9 mouse cellular contexts compared by ENCODE assay signal in genomic region chr11:38543893-38544292, GRCm38 (mm10).
DNase-seq lines count a peak whose midpoint lies in the region; ATAC-seq lines count a peak whose summit lies in the region.
"Had no signal": no experiment of that assay in that cellular context is flagged by ENCODE, and none has a peak within 500 bp of the region (broad histone marks: within the 10 kb centered on the region; RNA-seq: fewer than 3 reads in every experiment).

No protein-coding gene starts in this region.

- no peaks in the 10 kb centered on the region for H3K9me3 ChIP-seq in heart, embryonic 13.5 days
- no peaks in the 10 kb centered on the region for H3K9me3 ChIP-seq in hindbrain, embryonic 16.5 days (ENCODE audit: control insufficient read depth, low read length)
- H3K9me3 ChIP-seq in stomach, embryonic 15.5 days, result no peaks in the 10 kb centered on the region
- H3K9me3 ChIP-seq: heart, embryonic 15.5 days had no signal

- H3K36me3 ChIP-seq in heart, embryonic 13.5 days, result no peaks in the 10 kb centered on the region
- H3K36me3 ChIP-seq in hindbrain, embryonic 16.5 days (ENCODE audit: control insufficient read depth, insufficient read depth, low read length), result no peaks in the 10 kb centered on the region
- H3K36me3 ChIP-seq in stomach, embryonic 15.5 days, result no peaks in the 10 kb centered on the region
- H3K36me3 ChIP-seq: heart, embryonic 15.5 days had no signal

- DNase-seq in heart, adult 18-20 months, result no peak
- DNase-seq in ovary, postnatal 14 days (ENCODE audit: low spot score), result peak; percentile 6
- no peak for DNase-seq in ovary, postnatal 10 days (ENCODE audit: low spot score)
- no peak for DNase-seq in gastrocnemius, adult 18-20 months (ENCODE audit: low spot score)
- no peak for DNase-seq in thymus, postnatal 4 days

- H3K4me3 ChIP-seq in heart, embryonic 13.5 days, result no peak overlapping the region
- H3K4me3 ChIP-seq in hindbrain, embryonic 16.5 days (ENCODE audit: low read length), result no peak overlapping the region
- no peak overlapping the region for H3K4me3 ChIP-seq in stomach, embryonic 15.5 days (replicated peaks)
- H3K4me3 ChIP-seq: heart, embryonic 15.5 days had no signal

- 0 out of 2 replicates have a peak overlapping the region, but pooled peaks have one; percentile 22 for H3K4me2 ChIP-seq in heart, embryonic 13.5 days
- no peak overlapping the region for H3K4me2 ChIP-seq in hindbrain, embryonic 16.5 days (ENCODE audit: low read length)
- no peak overlapping the region for H3K4me2 ChIP-seq in stomach, embryonic 15.5 days
- H3K4me2 ChIP-seq: heart, embryonic 15.5 days had no signal

- 7% methylated on average over 8 of the region's 8 CpGs for WGBS in heart, embryonic 13.5 days
- WGBS in hindbrain, embryonic 16.5 days, result 5% methylated on average over 8 of the region's 8 CpGs
- 10% methylated on average over 8 of the region's 8 CpGs for WGBS in stomach, embryonic 15.5 days

- H3K27ac ChIP-seq in heart, embryonic 13.5 days (replicated peaks), result no peak overlapping the region
- no peak overlapping the region for H3K27ac ChIP-seq in hindbrain, embryonic 16.5 days (ENCODE audit: low read depth, low read length)
- no peak overlapping the region for H3K27ac ChIP-seq in stomach, embryonic 15.5 days
- H3K27ac ChIP-seq: heart, embryonic 15.5 days had no signal

- no peak overlapping the region for H3K9ac ChIP-seq in heart, embryonic 13.5 days
- H3K9ac ChIP-seq in hindbrain, embryonic 16.5 days (ENCODE audit: low read depth, low read length), result no peak overlapping the region
- H3K9ac ChIP-seq in stomach, embryonic 15.5 days, result no peak overlapping the region
- H3K9ac ChIP-seq: heart, embryonic 15.5 days had no signal

- H3K4me1 ChIP-seq in heart, embryonic 13.5 days, result no peaks in the 10 kb centered on the region
- H3K4me1 ChIP-seq in hindbrain, embryonic 16.5 days (ENCODE audit: control insufficient read depth, insufficient read depth, low read depth, low read length), result no peaks in the 10 kb centered on the region
- no peaks in the 10 kb centered on the region for H3K4me1 ChIP-seq in stomach, embryonic 15.5 days
- H3K4me1 ChIP-seq: heart, embryonic 15.5 days had no signal

- ATAC-seq in heart, embryonic 13.5 days (ENCODE audit: extremely low read depth, insufficient number of reproducible peaks, low FRiP score, low TSS enrichment), result no peak
- ATAC-seq in hindbrain, embryonic 16.5 days, result 0 out of 2 replicates have a peak, but pooled peaks have one; percentile 37
- peak; percentile 31; the same call in 1 of the 2 replicates for ATAC-seq in stomach, embryonic 15.5 days (ENCODE audit: insufficient read depth, low FRiP score, low read depth)

- no peaks in the 10 kb centered on the region for H3K27me3 ChIP-seq in heart, embryonic 13.5 days (replicated peaks)
- no peaks in the 10 kb centered on the region for H3K27me3 ChIP-seq in hindbrain, embryonic 16.5 days (replicated peaks; ENCODE audit: control insufficient read depth, insufficient read depth, low read length)
- H3K27me3 ChIP-seq in stomach, embryonic 15.5 days (replicated peaks), result no peaks in the 10 kb centered on the region
- H3K27me3 ChIP-seq: heart, embryonic 15.5 days had no signal
